Mouse (Mus musculus) hindbrain, embryonic 14.5 days (tissue): ENCODE results near the gene Olfr15. TPM values are rescaled to one million over a fixed set of nuclear protein-coding genes. Genes with fewer than 3 reads are reported as not detected.

ENCODE experiments used
- polyA plus RNA-seq: library from polyadenylated mRNA; unstranded; fragments of >200 nt; fragmentation: Nextera tagmentation; extraction: Ambion mirVana; gene quantifications from 2 replicates; pipeline ENCODE4 v1.2.1, GENCODE M21; 2014

Gene Olfr15
- polyA plus RNA-seq, 1 experiment from 2014 or later = not detected

Other genes with a start within 250 kb of the Olfr15 start
- gene Olfr161, start 239.8 kb upstream of the Olfr15 start, polyA plus RNA-seq = not detected in 2 replicates
- not detected in 2 replicates for gene Mefv, start 112.8 kb upstream of the Olfr15 start, polyA plus RNA-seq
- gene Zfp263, start 86.8 kb upstream of the Olfr15 start, polyA plus RNA-seq = 27.9 and 30.8 TPM in 2 replicates
- gene Zfp174, start 16.4 kb downstream of the Olfr15 start, polyA plus RNA-seq = 2.9 TPM in 2 replicates
- gene Naa60, start 41.5 kb downstream of the Olfr15 start, polyA plus RNA-seq = 97.0 and 104 TPM in 2 replicates
- 19.5 and 21.2 TPM in 2 replicates for gene Zfp597, start 53.7 kb downstream of the Olfr15 start, polyA plus RNA-seq
- gene Gm20695, start 53.8 kb downstream of the Olfr15 start, polyA plus RNA-seq = 2.8 and 5.2 TPM in 2 replicates
- gene 1700037C18Rik, start 77.8 kb downstream of the Olfr15 start, polyA plus RNA-seq = 11.2 and 11.4 TPM in 2 replicates
- 37.4 and 40.8 TPM in 2 replicates for gene Cluap1, start 77.9 kb downstream of the Olfr15 start, polyA plus RNA-seq
- 1.0 and 1.4 TPM in 2 replicates for gene Nlrc3, start 145.8 kb downstream of the Olfr15 start, polyA plus RNA-seq
- 35.3 and 36.9 TPM in 2 replicates for gene Slx4, start 172.9 kb downstream of the Olfr15 start, polyA plus RNA-seq
- 6.3 and 6.8 TPM in 2 replicates for gene Dnase1, start 206.1 kb downstream of the Olfr15 start, polyA plus RNA-seq
- 47.9 and 54.4 TPM in 2 replicates for gene Trap1, start 246.9 kb downstream of the Olfr15 start, polyA plus RNA-seq